Mouse (Mus musculus): ENCODE measurements around the gene Fgf12.

Gene Fgf12

GRCm38 (mm10) chr16:28336700-28337099 lies 416.2 kb downstream of the Fgf12 start:
- DNase-seq (ENCODE audit: low spot score in 2 of 2): no peak

GRCm38 (mm10) chr16:28335025-28335424 lies 417.8 kb downstream of the Fgf12 start:
- DNase-seq (ENCODE audit: low spot score in 2 of 2): no peak

DNA sequence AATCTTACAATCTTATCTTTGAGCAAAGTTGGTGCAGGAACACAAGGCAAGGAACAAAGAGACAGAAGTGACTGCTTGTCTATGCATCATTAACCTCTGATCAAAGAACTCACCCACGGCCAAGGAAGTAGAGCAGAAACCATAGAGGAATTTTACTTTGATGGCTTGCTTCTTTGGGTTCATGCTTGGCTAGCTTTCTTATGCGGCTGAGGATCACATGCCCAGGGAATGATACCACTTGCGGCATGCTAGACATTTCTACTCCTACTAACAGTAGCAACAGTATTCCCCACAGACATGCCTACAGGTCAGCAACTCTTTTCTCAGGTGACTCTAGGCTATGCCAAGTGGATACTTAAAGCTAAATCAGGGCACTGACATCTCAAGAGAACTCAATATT lies 429.3 kb downstream of the Fgf12 start:
- DNase-seq (ENCODE audit: low spot score in 2 of 2): no peak

GRCm38 (mm10) chr16:28311618-28312017 lies 441.2 kb downstream of the Fgf12 start:
- no peak for DNase-seq (ENCODE audit: low spot score in 2 of 2)

DNA sequence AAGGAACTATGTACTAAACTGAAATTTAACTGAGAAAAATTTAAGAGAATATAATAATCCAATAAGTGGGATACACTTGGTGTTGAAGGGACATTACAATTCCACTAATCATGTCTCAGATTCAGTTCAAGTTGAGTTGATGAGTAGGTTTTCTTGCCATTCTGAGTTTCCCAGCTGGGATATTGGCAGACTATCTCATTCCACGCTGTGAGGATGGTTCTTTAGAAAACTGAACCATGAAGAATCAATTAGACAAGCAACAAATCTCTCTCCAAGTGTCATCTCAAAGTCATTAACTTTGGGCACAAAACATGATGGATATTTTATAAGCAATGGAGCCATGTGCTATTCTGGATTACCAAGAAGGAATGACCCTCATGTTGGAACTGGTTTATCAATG lies 449.0 kb downstream of the Fgf12 start:
- no peak for DNase-seq (ENCODE audit: low spot score in 2 of 2)

- DNase-seq (ENCODE audit: low spot score in 2 of 2): no peak
Observed at GRCm38 (mm10) chr16:28289689-28290330, 463.1 kb downstream of the Fgf12 start.

DNA sequence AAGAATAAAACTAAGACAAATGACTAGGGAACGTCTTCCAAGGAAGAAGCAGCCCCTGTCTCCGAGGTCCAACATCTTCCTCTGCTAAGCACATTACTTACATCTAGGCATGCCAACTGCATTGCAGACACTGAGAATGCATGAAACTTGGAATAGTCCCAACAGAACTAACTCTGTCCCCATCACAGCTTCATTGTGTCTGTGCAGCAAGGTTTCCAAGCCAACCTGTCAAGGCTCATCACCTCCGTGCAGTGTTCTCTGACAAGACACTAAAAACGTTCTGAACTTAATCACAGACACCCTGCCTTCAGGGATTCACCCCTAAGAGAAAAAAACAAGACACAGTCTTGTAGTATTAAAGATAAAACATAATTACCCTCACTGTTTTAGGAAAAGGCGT lies 495.0 kb downstream of the Fgf12 start:
- DNase-seq (ENCODE audit: low spot score in 2 of 2): no peak

GRCm38 (mm10) chr16:28254303-28254702 lies 498.6 kb downstream of the Fgf12 start:
- DNase-seq (ENCODE audit: low spot score in 2 of 2): no peak

- no peak for DNase-seq (ENCODE audit: low spot score in 2 of 2)
Observed at GRCm38 (mm10) chr16:28251930-28252329, 500.9 kb downstream of the Fgf12 start.

DNA sequence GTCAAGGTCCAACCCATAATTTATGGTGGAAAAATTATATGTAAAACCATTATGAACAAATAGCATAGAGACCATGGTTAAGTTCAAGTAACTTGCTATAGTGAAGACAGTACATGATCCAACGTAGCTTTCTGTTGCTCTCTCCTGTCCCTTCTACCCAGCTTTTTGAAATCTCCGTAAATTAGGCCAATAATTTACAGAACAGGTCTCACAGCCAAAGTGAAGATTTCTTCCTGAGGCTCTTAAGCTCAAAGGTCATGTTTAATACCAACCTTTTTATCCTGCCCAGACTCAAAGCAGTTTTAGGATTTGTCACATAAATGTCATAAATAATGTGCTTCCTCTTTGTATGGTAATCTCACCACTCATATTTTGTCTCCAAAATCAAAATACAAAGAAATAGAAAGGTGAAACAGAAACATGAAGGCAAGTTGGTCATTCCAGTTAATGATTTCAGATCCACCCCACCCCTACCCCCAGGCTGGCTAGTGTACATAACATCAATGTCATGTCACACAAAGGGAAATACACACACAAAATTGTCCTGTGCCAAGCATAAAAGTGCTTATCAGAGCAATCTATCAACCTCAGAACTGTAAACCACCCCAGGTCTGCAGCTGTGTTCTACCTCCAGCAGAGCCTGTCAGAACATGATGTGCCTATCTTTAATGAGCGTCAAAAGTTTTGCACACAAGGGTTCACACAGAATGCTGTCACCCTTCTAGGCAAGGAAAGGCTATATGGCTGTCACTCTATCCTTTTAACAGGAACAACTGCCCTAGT lies 509.8 kb downstream of the Fgf12 start:
- no peak for DNase-seq (ENCODE audit: low spot score in 2 of 2)

- no peak for DNase-seq (ENCODE audit: low spot score in 2 of 2)
Observed at GRCm38 (mm10) chr16:28239382-28239781, 513.5 kb downstream of the Fgf12 start.

- peak in 1 of 2 experiments; percentile 32 for DNase-seq (ENCODE audit: low spot score in 2 of 2)
Observed at GRCm38 (mm10) chr16:28238019-28238868, 514.6 kb downstream of the Fgf12 start.

DNA sequence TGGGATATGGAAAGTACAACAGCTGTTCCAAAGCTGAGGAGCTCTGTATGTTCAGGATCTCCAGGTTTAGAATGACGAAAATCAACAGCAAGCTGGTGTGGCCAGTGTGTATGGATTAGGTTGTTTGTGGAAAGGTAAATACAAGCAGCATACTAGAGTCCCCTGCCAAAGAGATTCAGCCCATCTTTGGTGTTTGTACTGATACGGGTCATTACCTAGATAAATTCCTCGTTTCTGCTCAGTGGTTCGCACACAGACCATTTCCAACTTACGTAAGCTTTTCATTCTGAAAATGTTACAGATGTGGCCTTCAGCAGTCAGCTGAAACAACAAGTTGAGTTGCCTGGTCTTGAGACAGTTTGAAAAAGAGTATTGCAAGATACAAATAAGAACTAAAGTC lies 536.9 kb downstream of the Fgf12 start:
- no peak for DNase-seq (ENCODE audit: low spot score in 2 of 2)

GRCm38 (mm10) chr16:28212411-28212810 lies 540.5 kb downstream of the Fgf12 start:
- no peak for DNase-seq (ENCODE audit: low spot score in 2 of 2)

GRCm38 (mm10) chr16:28156443-28156842 lies 596.4 kb downstream of the Fgf12 start:
- DNase-seq (ENCODE audit: low spot score in 2 of 2): no peak

DNA sequence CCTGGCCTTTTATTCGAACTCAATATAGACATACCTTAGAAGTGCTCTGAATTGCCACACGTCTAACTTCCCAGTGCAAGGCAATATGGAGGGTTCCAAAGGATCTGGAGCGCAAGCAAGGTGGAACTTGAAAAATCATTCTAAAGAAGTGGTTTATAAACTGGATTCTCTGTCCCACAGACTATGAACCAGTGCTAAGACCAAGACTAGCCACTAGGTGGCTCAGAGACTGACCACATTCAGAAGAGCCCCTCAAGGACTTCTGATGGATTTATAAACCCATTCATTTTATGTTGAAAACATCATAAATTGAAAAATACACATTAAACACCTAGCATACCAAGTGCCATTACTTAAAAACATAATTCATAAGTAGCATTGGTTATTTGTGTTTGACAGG lies 611.9 kb downstream of the Fgf12 start:
- DNase-seq (ENCODE audit: low spot score in 2 of 2): no peak

- DNase-seq (ENCODE audit: low spot score in 2 of 2): no peak
Observed at GRCm38 (mm10) chr16:28127006-28127405, 625.9 kb downstream of the Fgf12 start.
